In genomic region chr14:47297785-47298407, GRCm38 (mm10) we compare ENCODE assay signal across 8 mouse cellular contexts. TPM values are rescaled to one million over a fixed set of nuclear protein-coding genes. Genes with fewer than 3 reads are reported as not detected.
DNase-seq lines count a peak whose midpoint lies in the region; ATAC-seq and TF ChIP-seq lines count a peak whose summit lies in the region.

Gene Mapk1ip1l, plus strand, starts transcription at chr14:47298266.

- H3K36me3 ChIP-seq in G1E (replicated peaks) = peaks cover 30% of the 10 kb centered on the region
- no peaks in the 10 kb centered on the region for H3K36me3 ChIP-seq in forebrain, postnatal 0 days (ENCODE audit: insufficient read depth)
- no peaks in the 10 kb centered on the region for H3K36me3 ChIP-seq in lung, embryonic 15.5 days

- H3K9me3 ChIP-seq in G1E (replicated peaks) = no peaks in the 10 kb centered on the region
- no peaks in the 10 kb centered on the region for H3K9me3 ChIP-seq in forebrain, postnatal 0 days (ENCODE audit: low read length)
- H3K9me3 ChIP-seq in lung, embryonic 15.5 days = no peaks in the 10 kb centered on the region

- H3K4me1 ChIP-seq in G1E (ENCODE audit: insufficient read depth, low read depth, low read length) = peaks cover 38% of the 10 kb centered on the region
- H3K4me1 ChIP-seq in forebrain, postnatal 0 days (ENCODE audit: insufficient read depth) = peaks cover 11% of the 10 kb centered on the region; the same call in 1 of the 2 replicates
- H3K4me1 ChIP-seq in lung, embryonic 15.5 days = peaks cover 15% of the 10 kb centered on the region

- TF ChIP-seq CTCF in G1E (IDR thresholded peaks at IDR 0.05; ENCODE audit: low read depth, low read length) = peak; percentile 85
- TF ChIP-seq CTCF in forebrain, postnatal 0 days (IDR thresholded peaks at IDR 0.05; ENCODE audit: low read depth) = peak; percentile 96

- H3K4me2 ChIP-seq in forebrain, postnatal 0 days (ENCODE audit: low read depth) = peak within 1 kb of the TSS; percentile 78
- H3K4me2 ChIP-seq in lung, embryonic 15.5 days = peak within 1 kb of the TSS; percentile 57

- peak within 1 kb of the TSS; percentile 94 for H3K4me3 ChIP-seq in G1E (ENCODE audit: low read depth, low read length)
- peak within 1 kb of the TSS; percentile 97 for H3K4me3 ChIP-seq in forebrain, postnatal 0 days (ENCODE audit: low read depth, low read length)
- H3K4me3 ChIP-seq in lung, embryonic 15.5 days = peak within 1 kb of the TSS; percentile 85

- peak within 1 kb of the TSS; percentile 98 for H3K27ac ChIP-seq in forebrain, postnatal 0 days (ENCODE audit: low read depth, low read length)
- H3K27ac ChIP-seq in lung, embryonic 15.5 days = peak within 1 kb of the TSS; percentile 97

- DNase-seq in G1E (ENCODE audit: low spot score) = peak; percentile 91
- peak; percentile 88 to 95 for DNase-seq in cerebellum, adult 18-20 months
- peak; percentile 93 for DNase-seq in forebrain, postnatal 0 days
- DNase-seq in heart, postnatal 4 days = peak; percentile 97
- DNase-seq in layer of hippocampus, adult 8-10 months (ENCODE audit: low spot score in 2 of 2) = peak; percentile 79 to 86
- DNase-seq in ovary, adult 18-20 months (ENCODE audit: low spot score) = peak; percentile 75
- DNase-seq in thymus, postnatal 0 days (ENCODE audit: low spot score) = peak; percentile 85

- WGBS in forebrain, postnatal 0 days = 2% methylated on average over 34 of the region's 34 CpGs
- under 1% methylated on average over 34 of the region's 34 CpGs for WGBS in lung, embryonic 15.5 days

- H3K27me3 ChIP-seq in G1E (ENCODE audit: insufficient read depth, low read length) = no peaks in the 10 kb centered on the region
- no peaks in the 10 kb centered on the region for H3K27me3 ChIP-seq in forebrain, postnatal 0 days (ENCODE audit: insufficient read depth, low read length)
- no peaks in the 10 kb centered on the region for H3K27me3 ChIP-seq in lung, embryonic 15.5 days

- ATAC-seq in G1E (ENCODE audit: extremely low read depth, insufficient number of reproducible peaks, low FRiP score, poor library complexity, severe bottlenecking) = peak; percentile 37
- ATAC-seq in forebrain, postnatal 0 days = peak; percentile 92
- ATAC-seq in lung, embryonic 15.5 days (ENCODE audit: borderline replicate concordance, extremely low read depth, low FRiP score, low TSS enrichment) = peak; percentile 85

- H3K9ac ChIP-seq in forebrain, postnatal 0 days = peak within 1 kb of the TSS; percentile 99
- peak within 1 kb of the TSS; percentile 98 for H3K9ac ChIP-seq in lung, embryonic 15.5 days

RNA-seq across cellular contexts. Expression of gene Mapk1ip1l, which starts in this region (rescaled TPM):
- total RNA-seq in G1E (2014; fragmentation: Nextera tagmentation) (134 and 139 TPM in 2 replicates), G1E (2017) (48.2 and 58.6 TPM in 2 replicates)
- polyA plus RNA-seq in G1E (2012) = 75.5 and 189 TPM in 2 replicates
- total RNA-seq in forebrain, postnatal 0 days (2014; rRNA removed) = 41.2 and 60.4 TPM in 2 replicates
- 24.4 and 36.7 TPM in 2 replicates for polyA plus RNA-seq in forebrain, postnatal 0 days (2015; fragmentation: Nextera tagmentation; extraction: Ambion mirVana)
- 10 to 100 TPM; 68.9 to 73.5 TPM for total RNA-seq in heart, postnatal 4 days (2021)
- total RNA-seq in layer of hippocampus, adult 8-10 months (2022) = 10 to 100 TPM; 54.3 to 66.2 (median 61.8) TPM
- 65.5 and 67.7 TPM in 2 replicates for polyA plus RNA-seq in lung, embryonic 15.5 days (2015; fragmentation: Nextera tagmentation; extraction: Ambion mirVana)
- 38.8 and 40.4 TPM in 2 replicates for polyA plus RNA-seq in thymus, postnatal 0 days (2015; fragmentation: Nextera tagmentation; extraction: Ambion mirVana)

Comparison
In these comparisons a context has a peak if more than half of its experiments do, and no peak if none do; other contexts are left out.
1. Peak in every context shown above with its lines: DNase-seq, ATAC-seq, H3K4me3 ChIP-seq and H3K27ac ChIP-seq.
2. ATAC-seq: peak in every context shown above with its lines; median percentile 92 in forebrain, postnatal 0 days; 85 in lung, embryonic 15.5 days; 37 in G1E.